Mouse (Mus musculus): ENCODE measurements at regions not wholly inside any gene's neighbourhood (a gene's known extent, or its start where the extent isn't known, plus 50 kb on each side); places are given as distances from the start of the nearest gene placed in this dataset.
A peak's percentile ranks its signal among the peaks of the same experiment; 100 is the strongest.

GRCm38 (mm10) chr6:133170548-133170947 lies 65.8 kb downstream of the Smim10l1 start:
- no peak for DNase-seq (ENCODE audit: low read depth)

- no peak for DNase-seq (ENCODE audit: low read depth)
Measured at GRCm38 (mm10) chr6:133171286-133171685, 66.6 kb downstream of the Smim10l1 start.

- peak; percentile 31 for DNase-seq (ENCODE audit: low read depth)
Measured at GRCm38 (mm10) chr6:133206173-133206572, 85.8 kb upstream of the 5530400C23Rik start.
